Mouse (Mus musculus) CH12.LX (cell line): Measurements from ENCODE around the gene Fam241b.

ENCODE experiments used
- CTCF ChIP-seq, 2 experiments: IDR thresholded peaks in 1 of 2; conservative IDR thresholded peaks in 1 of 2; 2 replicates each; pipeline ENCODE4 v1.5.1; 2011 to 2012; ENCODE audit warnings: low read depth in 2 of 2, low read length in 2 of 2, improper control_type of control experiment in 1 of 2, inconsistent platforms in 1 of 2, mild to moderate bottlenecking in 1 of 2, moderate library complexity in 1 of 2
- EP300 ChIP-seq: IDR thresholded peaks from 2 replicates; pipeline ENCODE4 v1.6.1; 2011; ENCODE audit warnings: low read length, improper control_type of control experiment
- ETS1 ChIP-seq: conservative IDR thresholded peaks from 2 replicates; pipeline ENCODE4 v1.6.1; 2012; ENCODE audit warnings: low read depth, mild to moderate bottlenecking, inconsistent platforms, low read length, improper control_type of control experiment, moderate library complexity
- HCFC1 ChIP-seq: IDR thresholded peaks from 2 replicates; pipeline ENCODE4 v1.6.1; 2012; ENCODE audit warnings: low read depth, mild to moderate bottlenecking, inconsistent platforms, low read length, improper control_type of control experiment
- MXI1 ChIP-seq: IDR thresholded peaks from 2 replicates; pipeline ENCODE4 v1.6.1; 2011; ENCODE audit warnings: mild to moderate bottlenecking, low read depth, low read length, improper control_type of control experiment
- POLR2A ChIP-seq: IDR thresholded peaks from 2 replicates; pipeline ENCODE4 v1.6.1; 2011; ENCODE audit warnings: low read depth, mild to moderate bottlenecking, improper control_type of control experiment, low read length
- TCF12 ChIP-seq: IDR thresholded peaks from 2 replicates; pipeline ENCODE4 v1.6.1; 2014; ENCODE audit warnings: low read depth, mild to moderate bottlenecking, inconsistent platforms, low read length, improper control_type of control experiment
- UBTF ChIP-seq: IDR thresholded peaks from 2 replicates; pipeline ENCODE4 v1.6.1; 2012; ENCODE audit warnings: low read depth, mild to moderate bottlenecking, inconsistent platforms, low read length, improper control_type of control experiment, moderate library complexity
- USF1 ChIP-seq: IDR thresholded peaks from 2 replicates; pipeline ENCODE4 v1.6.1; 2014; ENCODE audit warnings: low read depth, mild to moderate bottlenecking, inconsistent platforms, low read length, improper control_type of control experiment
- ZMIZ1 ChIP-seq: IDR thresholded peaks from 2 replicates; pipeline ENCODE4 v1.6.1; 2012; ENCODE audit warnings: low read depth, mild to moderate bottlenecking, inconsistent platforms, low read length, improper control_type of control experiment

GRCm38 (mm10) chr10:62099749-62100403, 43.8 kb downstream of the Fam241b start:
- no peak for TF ChIP-seq USF1
- no peak for TF ChIP-seq CTCF (conservative IDR thresholded peaks at IDR 0.05 in 1 of 2, IDR thresholded peaks at IDR 0.05 in 1 of 2; ENCODE audit: low read depth in 2 of 2, low read length in 2 of 2)
- TF ChIP-seq POLR2A = no peak
- TF ChIP-seq HCFC1 = no peak
- TF ChIP-seq EP300 = no peak
- no peak for TF ChIP-seq MXI1
- TF ChIP-seq UBTF = no peak
- no peak for TF ChIP-seq ETS1
- TF ChIP-seq ZMIZ1 = no peak
- TF ChIP-seq TCF12 = no peak
